Mouse (Mus musculus) limb, embryonic 11.5 days (tissue): ENCODE results near the gene Mon1b. TPM values are rescaled to one million over a fixed set of nuclear protein-coding genes. Genes with fewer than 3 reads are reported as not detected.

ENCODE experiments used
- ATAC-seq: fragments of 200-750 bp; cut with Nextera tagmentation; 2 replicates; pipeline ENCODE4 v1.8.0; 2017; ENCODE audit warnings: low read depth; ENCODE audit not compliant: insufficient number of reproducible peaks, low FRiP score, low TSS enrichment
- DNase-seq: peaks from one replicate; pipeline ENCODE4 v3.0.0-alpha.2; 2015; ENCODE audit warnings: low spot score
- H3K27ac ChIP-seq: fragments of 300-500 bp; sonication (generic); replicated peaks from 2 replicates; pipeline ENCODE4 v1.5.1; 2014; ENCODE audit warnings: low read depth, mild to moderate bottlenecking, low read length
- H3K27me3 ChIP-seq: fragments of 300-500 bp; sonication (generic); 2 replicates; pipeline ENCODE4 v1.6.1; 2014; ENCODE audit warnings: mild to moderate bottlenecking, low read length, mixed read lengths; ENCODE audit not compliant: control insufficient read depth, insufficient read depth
- H3K36me3 ChIP-seq: fragments of 300-500 bp; sonication (generic); 2 replicates; pipeline ENCODE4 v1.6.1; 2014; ENCODE audit warnings: mild to moderate bottlenecking, low read length, moderate library complexity, mixed read lengths; ENCODE audit not compliant: control insufficient read depth, insufficient read depth
- H3K4me1 ChIP-seq: fragments of 300-500 bp; sonication (generic); 2 replicates; pipeline ENCODE4 v1.6.1; 2014; ENCODE audit warnings: low read length, mixed read lengths; ENCODE audit not compliant: control insufficient read depth, insufficient read depth
- H3K4me2 ChIP-seq: fragments of 300-500 bp; sonication (generic); 2 replicates; pipeline ENCODE4 v1.6.1; 2014; ENCODE audit warnings: low read depth, mild to moderate bottlenecking, moderate library complexity; ENCODE audit not compliant: severe bottlenecking
- H3K4me3 ChIP-seq: fragments of 300-500 bp; sonication (generic); 2 replicates; pipeline ENCODE4 v1.5.1; 2014; ENCODE audit warnings: low read depth, low read length
- H3K9ac ChIP-seq: fragments of 300-500 bp; sonication (generic); 2 replicates; pipeline ENCODE4 v1.6.1; 2014; ENCODE audit warnings: mild to moderate bottlenecking, low read length
- H3K9me3 ChIP-seq: fragments of 300-500 bp; sonication (generic); 2 replicates; pipeline ENCODE4 v1.6.1; 2016; ENCODE audit warnings: low read length; ENCODE audit not compliant: control insufficient read depth
- WGBS: fragments of 180-500 bp; shearing (Covaris S2); extraction: QIAGEN DNeasy Blood & Tissue Kit; methylation state at CpG from one replicate; pipeline ENCODE4 v1.1.7; 2014; 5-methylcytosine and 5-hydroxymethylcytosine counted together
- polyA plus RNA-seq: library from polyadenylated mRNA; unstranded; fragments of >200 nt; fragmentation: Nextera tagmentation; extraction: Ambion mirVana; gene quantifications from 2 replicates; pipeline ENCODE4 v1.2.1, GENCODE M21; 2014

Gene Mon1b
- 6.9 and 7.5 TPM in 2 replicates for polyA plus RNA-seq

DNA sequence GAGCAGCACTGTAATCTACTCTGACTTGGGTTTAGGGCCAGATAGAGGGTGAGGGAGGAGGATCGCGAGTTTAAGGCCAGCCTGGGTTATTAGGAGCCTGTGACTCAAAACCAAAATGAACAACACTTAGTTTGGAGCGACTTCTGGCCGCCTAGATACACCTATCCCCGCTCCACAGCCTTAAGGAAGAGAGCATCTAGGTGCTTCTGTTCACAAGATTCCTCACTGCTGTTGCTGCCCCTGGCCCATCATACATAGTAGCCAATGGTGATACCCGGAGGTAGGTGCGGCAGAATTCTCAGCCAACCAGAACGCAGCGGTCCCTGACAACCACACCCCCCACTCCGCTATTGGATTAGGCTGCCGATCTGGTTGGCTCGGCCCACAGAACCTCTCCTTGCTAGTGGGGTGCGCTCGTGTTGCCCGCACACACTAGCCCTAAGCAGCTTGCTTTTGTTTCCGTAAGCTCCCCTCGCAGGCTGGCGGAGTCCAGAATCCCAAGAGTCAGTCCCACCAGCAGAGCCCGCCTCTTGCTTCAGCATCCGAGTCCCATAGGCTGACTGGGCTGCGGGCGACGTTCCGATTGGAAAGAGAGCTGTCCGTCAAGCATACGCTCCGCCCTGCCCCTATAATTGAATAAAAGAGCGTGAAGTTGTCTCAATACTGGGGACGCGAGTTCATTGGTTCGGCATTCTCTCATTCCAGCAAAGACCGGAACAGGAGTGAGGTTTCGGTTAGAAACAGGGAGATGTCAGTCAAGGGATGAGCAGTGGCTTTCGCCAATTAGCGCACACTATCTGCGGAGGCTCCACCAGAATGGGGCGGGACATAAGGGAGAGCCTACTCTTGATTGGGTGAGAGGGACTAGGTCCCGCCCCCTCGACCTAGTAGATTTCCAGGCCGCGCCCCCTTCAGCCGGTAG lies at the start of gene Mon1b:
TSS of gene Mon1b (plus strand) at position 918 of the 922 bp plus-strand sequence.
- Histone ChIP-seq H3K27ac (peak within 1 kb of the TSS; percentile 36; the same call in 1 of the 2 replicates), H3K9me3 (no peaks in the 10 kb centered on the region), H3K36me3 (0 out of 2 replicates have a peak, but pooled peaks cover 2% of the 10 kb centered on the region), H3K4me2 (peak within 1 kb of the TSS; percentile 97), H3K4me1 (0 out of 2 replicates have a peak, but pooled peaks cover 3% of the 10 kb centered on the region), H3K9ac (peak within 1 kb of the TSS; percentile 64), H3K27me3 (no peaks in the 10 kb centered on the region), H3K4me3 (peak within 1 kb of the TSS; percentile 72)
- ATAC-seq (peak; percentile 98), DNase-seq (peak; percentile 97)
- under 1% methylated on average over 42 of the region's 42 CpGs for WGBS

DNA sequence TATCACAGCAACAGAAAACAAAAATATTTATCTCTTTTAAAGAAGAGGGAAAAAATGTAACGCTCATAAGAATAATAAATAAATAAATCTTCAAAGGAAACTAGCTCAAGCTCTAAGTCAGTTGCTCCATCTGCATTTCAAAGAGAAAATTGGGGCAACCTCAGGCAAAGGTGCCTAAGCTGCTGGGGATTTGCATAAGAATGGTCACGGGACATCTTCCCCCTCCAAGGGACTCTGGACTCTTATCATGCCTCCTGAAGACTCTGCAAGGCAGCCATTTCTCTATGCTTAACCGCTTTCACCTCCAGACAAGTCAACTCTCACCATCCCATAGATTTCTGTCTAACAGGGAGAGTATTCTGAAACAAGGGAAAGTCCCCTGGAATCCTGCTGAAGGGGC lies 37.0 kb upstream of the Mon1b start:
- 44% methylated on average over 3 of the region's 3 CpGs for WGBS
- no peak for DNase-seq
- no peaks in the 10 kb centered on the region for H3K36me3 ChIP-seq
- no peaks in the 10 kb centered on the region for H3K27me3 ChIP-seq
- no peak overlapping the region for H3K27ac ChIP-seq
- no peaks in the 10 kb centered on the region for H3K4me1 ChIP-seq
- no peak overlapping the region for H3K4me2 ChIP-seq
- H3K9ac ChIP-seq = no peak overlapping the region
- no peak overlapping the region for H3K4me3 ChIP-seq
- no peak for ATAC-seq
- no peaks in the 10 kb centered on the region for H3K9me3 ChIP-seq

DNA sequence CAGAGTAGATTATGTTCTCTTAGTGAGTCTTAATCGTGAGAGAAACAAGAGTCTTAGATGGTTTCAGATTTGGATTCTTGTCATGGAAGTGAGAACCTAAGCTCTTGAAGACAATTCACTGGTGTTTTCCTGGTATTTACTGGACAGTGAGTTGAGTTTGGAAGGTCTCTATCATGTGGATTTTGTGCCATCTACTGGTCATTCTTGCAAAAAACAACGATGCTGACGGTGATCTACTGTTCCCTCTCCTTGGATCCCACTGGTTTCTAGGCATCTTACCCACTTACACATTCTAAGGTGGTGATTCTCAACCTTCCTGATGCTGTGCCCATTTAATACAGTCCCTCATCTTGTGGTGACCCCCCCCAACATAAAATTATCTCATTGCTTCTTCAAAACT lies 2.8 kb upstream of the Mon1b start:
- no peak for ATAC-seq
- Histone ChIP-seq H3K4me2 (no peak overlapping the region), H3K9ac (no peak overlapping the region), H3K4me1 (0 out of 2 replicates have a peak, but pooled peaks cover 3% of the 10 kb centered on the region), H3K4me3 (no peak overlapping the region), H3K27ac (no peak overlapping the region), H3K27me3 (no peaks in the 10 kb centered on the region), H3K36me3 (no peaks in the 10 kb centered on the region), H3K9me3 (no peaks in the 10 kb centered on the region)
- 9% methylated on average over 3 of the region's 3 CpGs for WGBS
- peak; percentile 34 for DNase-seq

DNA sequence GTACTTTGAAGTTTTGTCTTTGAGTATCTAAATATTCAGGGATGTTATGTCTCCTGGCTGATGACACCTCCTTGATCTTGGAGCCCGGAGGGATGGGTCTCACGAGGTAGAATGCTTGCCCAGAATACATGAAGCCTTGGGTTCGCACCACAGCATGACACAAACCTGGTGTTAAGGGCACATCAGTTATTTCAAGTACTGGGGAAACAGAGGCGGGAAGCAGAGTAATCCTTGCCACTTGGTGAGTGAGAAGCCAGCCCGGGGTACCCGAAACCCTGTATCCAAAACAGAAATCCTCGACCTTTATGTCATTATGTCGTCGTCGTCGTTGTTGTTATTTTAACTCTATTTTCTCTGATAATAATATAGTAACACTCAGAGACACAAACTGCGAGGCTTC lies 1.2 kb upstream of the Mon1b start:
- Histone ChIP-seq H3K4me1 (0 out of 2 replicates have a peak, but pooled peaks cover 3% of the 10 kb centered on the region), H3K9ac (no peak overlapping the region), H3K4me2 (peak overlapping the region; percentile 53), H3K4me3 (no peak overlapping the region; the same call in 1 of the 2 replicates), H3K27me3 (no peaks in the 10 kb centered on the region), H3K36me3 (0 out of 2 replicates have a peak, but pooled peaks cover 2% of the 10 kb centered on the region), H3K9me3 (no peaks in the 10 kb centered on the region), H3K27ac (no peak overlapping the region)
- no peak for ATAC-seq
- WGBS = 33% methylated on average over 12 of the region's 12 CpGs
- DNase-seq = no peak

DNA sequence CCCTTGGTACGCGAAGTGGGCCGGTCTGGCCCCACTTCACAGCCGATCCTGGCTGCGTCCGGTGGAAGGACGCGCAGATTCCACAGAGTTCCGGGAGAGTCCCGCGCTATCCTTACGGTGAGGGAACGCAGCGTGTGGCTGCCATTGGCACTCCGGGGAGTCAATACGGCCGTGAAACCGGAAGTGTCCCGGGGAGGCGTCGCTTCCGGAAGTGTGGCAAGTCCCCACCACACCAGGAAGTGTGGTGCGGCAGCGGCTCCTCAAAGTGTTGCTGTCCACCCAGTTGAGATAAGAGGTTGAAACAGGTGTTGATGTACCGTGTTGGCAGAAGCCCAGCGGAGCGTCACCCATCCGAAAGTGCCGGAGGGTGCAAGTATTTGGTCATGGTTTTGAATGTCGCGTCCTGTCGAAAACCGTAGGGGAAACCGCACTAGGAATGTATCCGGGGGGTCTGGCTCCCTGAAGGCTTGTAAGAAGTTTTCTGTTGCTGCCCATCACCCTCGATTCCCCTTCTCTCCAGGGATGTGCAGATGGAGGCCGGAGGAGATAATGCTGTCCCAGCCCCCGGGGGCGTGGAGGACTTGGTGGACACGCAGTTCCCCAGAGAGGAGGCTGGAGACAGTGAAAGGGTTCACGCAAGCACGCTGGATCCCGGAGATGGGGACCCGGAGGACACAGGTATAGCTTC lies 349 bp downstream of the Mon1b start:
- ATAC-seq (peak; percentile 80), DNase-seq (no peak)
- Histone ChIP-seq H3K36me3 (0 out of 2 replicates have a peak, but pooled peaks cover 2% of the 10 kb centered on the region), H3K27me3 (no peaks in the 10 kb centered on the region), H3K4me2 (peak overlapping the region; percentile 97), H3K9ac (peak overlapping the region; percentile 64), H3K4me3 (peak overlapping the region; percentile 72), H3K9me3 (no peaks in the 10 kb centered on the region), H3K4me1 (0 out of 2 replicates have a peak, but pooled peaks cover 3% of the 10 kb centered on the region), H3K27ac (peak overlapping the region; percentile 36; the same call in 1 of the 2 replicates)
- WGBS = 1% methylated on average over 44 of the region's 44 CpGs

DNA sequence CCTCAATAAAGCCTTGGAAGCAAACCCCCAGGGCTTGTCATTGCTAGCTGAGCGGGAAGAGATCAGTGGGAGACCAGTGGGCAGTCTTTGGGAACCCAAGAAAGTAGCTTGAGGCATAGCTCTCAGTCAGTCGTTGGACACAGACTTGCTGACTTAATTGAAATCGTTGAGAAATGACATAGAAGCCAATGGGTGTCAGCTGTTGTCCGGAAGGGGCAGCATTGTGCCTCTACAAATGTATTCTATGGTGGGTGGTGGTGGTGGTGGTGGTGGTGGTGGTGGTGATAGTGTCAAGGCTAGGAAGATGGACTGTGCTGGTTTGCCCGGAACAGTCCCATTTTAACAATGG lies 867 bp downstream of the Mon1b start:
- 34% methylated on average over 5 of the region's 5 CpGs for WGBS
- H3K27ac ChIP-seq = no peak overlapping the region

DNA sequence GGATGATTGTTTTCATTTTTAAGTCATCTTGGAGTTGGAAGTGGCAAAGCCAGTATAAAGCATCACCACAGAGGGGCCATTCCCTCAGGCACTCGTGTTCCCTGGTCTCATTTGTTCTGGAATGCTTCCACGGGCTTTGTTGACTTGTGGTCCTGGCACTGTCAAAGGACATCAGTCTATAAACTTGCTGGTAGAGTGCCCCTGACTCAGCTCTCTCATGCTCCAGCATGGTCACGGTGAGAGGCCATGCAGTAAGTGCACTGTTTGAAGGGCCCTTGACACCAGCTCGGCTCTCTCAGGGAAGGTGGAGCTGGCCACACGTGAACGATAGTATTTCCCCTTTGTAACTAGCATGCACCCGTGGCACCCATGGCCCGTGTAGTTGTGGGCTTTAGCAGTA lies 5.0 kb downstream of the Mon1b start:
- H3K9ac ChIP-seq = no peak overlapping the region
- H3K4me3 ChIP-seq = no peak overlapping the region
- DNase-seq (no peak), ATAC-seq (no peak)
- 0 out of 2 replicates have a peak, but pooled peaks cover 3% of the 10 kb centered on the region for H3K4me1 ChIP-seq
- no peaks in the 10 kb centered on the region for H3K9me3 ChIP-seq
- H3K4me2 ChIP-seq = no peak overlapping the region
- H3K36me3 ChIP-seq = peaks cover 8% of the 10 kb centered on the region
- no peak overlapping the region for H3K27ac ChIP-seq
- H3K27me3 ChIP-seq = no peaks in the 10 kb centered on the region
- 87% methylated on average over 8 of the region's 8 CpGs for WGBS

More for the DNA sequence above, 867 bp downstream of the Mon1b start:
- H3K4me2 ChIP-seq = peak overlapping the region; percentile 97
- DNase-seq (no peak), ATAC-seq (no peak)
- H3K4me1 ChIP-seq = 0 out of 2 replicates have a peak, but pooled peaks cover 3% of the 10 kb centered on the region
- peak overlapping the region; percentile 64 for H3K9ac ChIP-seq
- H3K4me3 ChIP-seq = peak overlapping the region; percentile 72
- H3K27me3 ChIP-seq = no peaks in the 10 kb centered on the region
- H3K36me3 ChIP-seq = 0 out of 2 replicates have a peak, but pooled peaks cover 2% of the 10 kb centered on the region
- no peaks in the 10 kb centered on the region for H3K9me3 ChIP-seq

DNA sequence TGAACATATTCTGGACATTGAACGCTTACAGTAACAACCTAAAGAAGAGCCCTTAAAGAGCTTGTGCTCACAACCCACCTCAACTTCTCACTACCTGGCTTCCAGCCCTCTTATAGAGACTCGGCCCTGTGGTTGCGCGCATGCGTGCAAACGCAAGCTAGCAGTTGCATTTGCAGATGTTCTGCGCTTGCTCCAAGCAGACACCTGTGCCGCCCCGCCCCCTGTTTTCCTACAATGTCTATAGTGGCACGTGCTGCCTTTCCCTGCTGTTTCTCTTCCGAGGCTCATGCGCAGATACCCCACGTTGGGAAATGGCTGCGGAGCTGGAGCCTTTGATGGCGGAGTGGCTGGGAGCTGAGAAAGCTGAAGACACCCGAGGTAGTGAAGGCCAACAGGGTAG lies 7.5 kb downstream of the Mon1b start, which contains the start of gene Syce1l:
TSS of gene Syce1l (plus strand) at position 288 of the 400 bp plus-strand sequence.
- no peak for DNase-seq
- ATAC-seq = no peak
- Histone ChIP-seq H3K4me3 (no peak within 1 kb of the TSS), H3K9me3 (no peaks in the 10 kb centered on the region), H3K27me3 (no peaks in the 10 kb centered on the region), H3K36me3 (peaks cover 8% of the 10 kb centered on the region), H3K27ac (no peak within 1 kb of the TSS), H3K4me2 (no peak within 1 kb of the TSS), H3K9ac (no peak within 1 kb of the TSS), H3K4me1 (no peaks in the 10 kb centered on the region)
- 93% methylated on average over 16 of the region's 16 CpGs for WGBS
